Mouse (Mus musculus): ENCODE data around the gene Ttll5.

- no peak for TF ChIP-seq POLR2A (IDR thresholded peaks at IDR 0.05; ENCODE audit: low read depth, low read length)
- no peak for TF ChIP-seq CTCF (IDR thresholded peaks at IDR 0.05; ENCODE audit: extremely low read depth, insufficient read length, insufficient replicate concordance, low read depth, low read length)
Observed at GRCm38 (mm10) chr12:85825361-85825760, 902 bp downstream of the Ttll5 start.

All from small intestine, adult 2 months (tissue).